Mouse (Mus musculus) midbrain, embryonic 15.5 days (tissue): ENCODE measurements around the gene Ttll11. TPM values are rescaled to one million over a fixed set of nuclear protein-coding genes. Genes with fewer than 3 reads are reported as not detected.

Experiments used
- ATAC-seq: fragments of 200-750 bp; cut with Nextera tagmentation; replicated peaks from 2 replicates; pipeline ENCODE4 v1.8.0; 2017; ENCODE audit warnings: moderate TSS enrichment
- H3K27ac ChIP-seq: fragments of 300-500 bp; sonication (generic); 2 replicates; pipeline ENCODE4 v1.5.1; 2015; ENCODE audit warnings: mild to moderate bottlenecking, inconsistent platforms
- H3K27me3 ChIP-seq: fragments of 300-500 bp; sonication (generic); replicated peaks from 2 replicates; pipeline ENCODE4 v1.6.1; 2015; ENCODE audit warnings: inconsistent platforms
- H3K36me3 ChIP-seq: fragments of 300-500 bp; sonication (generic); replicated peaks from 2 replicates; pipeline ENCODE4 v1.6.1; 2015; ENCODE audit warnings: inconsistent platforms
- H3K4me1 ChIP-seq: fragments of 300-500 bp; sonication (generic); 2 replicates; pipeline ENCODE4 v1.6.1; 2015; ENCODE audit warnings: inconsistent platforms
- H3K4me2 ChIP-seq: fragments of 300-500 bp; sonication (generic); 2 replicates; pipeline ENCODE4 v1.6.1; 2015; ENCODE audit warnings: inconsistent platforms, mild to moderate bottlenecking, moderate library complexity
- H3K4me3 ChIP-seq: fragments of 300-500 bp; sonication (generic); 2 replicates; pipeline ENCODE4 v1.5.1; 2015; ENCODE audit warnings: mild to moderate bottlenecking, inconsistent platforms
- H3K9ac ChIP-seq: fragments of 300-500 bp; sonication (generic); 2 replicates; pipeline ENCODE4 v1.6.1; 2015; ENCODE audit warnings: mild to moderate bottlenecking, inconsistent platforms
- H3K9me3 ChIP-seq: fragments of 300-500 bp; sonication (generic); 2 replicates; pipeline ENCODE4 v1.6.1; 2016; ENCODE audit warnings: inconsistent platforms
- WGBS: fragments of 180-500 bp; shearing (Covaris S2); methylation state at CpG from one replicate; pipeline ENCODE4 v1.1.7; 2015; ENCODE audit warnings: mixed read lengths; 5-methylcytosine and 5-hydroxymethylcytosine counted together
- polyA plus RNA-seq: library from polyadenylated mRNA; unstranded; fragments of >200 nt; fragmentation: Nextera tagmentation; extraction: Ambion mirVana; gene quantifications from 2 replicates; pipeline ENCODE4 v1.2.1, GENCODE M21; 2015

Gene Ttll11
- polyA plus RNA-seq, 1 experiment from 2014 or later = 5.4 TPM

- Histone ChIP-seq H3K27me3 (no peaks in the 10 kb centered on the region), H3K36me3 (no peaks in the 10 kb centered on the region), H3K9ac (no peak overlapping the region), H3K9me3 (no peaks in the 10 kb centered on the region), H3K4me3 (no peak overlapping the region), H3K27ac (no peak overlapping the region), H3K4me2 (no peak overlapping the region), H3K4me1 (no peaks in the 10 kb centered on the region)
- no peak for ATAC-seq
- 88% methylated on average over 6 of the region's 6 CpGs for WGBS
These were observed 14.6 kb upstream of the Ttll11 start for GRCm38 (mm10) chr2:35994303-35994702.

GRCm38 (mm10) chr2:35993481-35993880 is 13.8 kb upstream of the Ttll11 start:
- Histone ChIP-seq H3K9me3 (no peaks in the 10 kb centered on the region), H3K36me3 (no peaks in the 10 kb centered on the region), H3K4me2 (no peak overlapping the region), H3K27ac (no peak overlapping the region), H3K4me1 (no peaks in the 10 kb centered on the region), H3K27me3 (no peaks in the 10 kb centered on the region), H3K4me3 (no peak overlapping the region), H3K9ac (no peak overlapping the region)
- ATAC-seq = no peak
- WGBS = 75% methylated on average over 2 of the region's 2 CpGs

- 81% methylated on average over 3 of the region's 3 CpGs for WGBS
- no peak for ATAC-seq
- Histone ChIP-seq H3K9ac (no peak overlapping the region), H3K27ac (no peak overlapping the region), H3K36me3 (no peaks in the 10 kb centered on the region), H3K4me3 (no peak overlapping the region), H3K4me2 (no peak overlapping the region), H3K27me3 (no peaks in the 10 kb centered on the region), H3K9me3 (no peaks in the 10 kb centered on the region), H3K4me1 (no peaks in the 10 kb centered on the region)
These were observed 12.5 kb upstream of the Ttll11 start for GRCm38 (mm10) chr2:35992259-35992658.

GRCm38 (mm10) chr2:35983869-35984268 is 4.2 kb upstream of the Ttll11 start:
- Histone ChIP-seq H3K27ac (no peak overlapping the region), H3K36me3 (no peaks in the 10 kb centered on the region), H3K4me2 (no peak overlapping the region), H3K4me1 (peaks cover 3% of the 10 kb centered on the region; the same call in 1 of the 2 replicates), H3K27me3 (no peaks in the 10 kb centered on the region), H3K4me3 (no peak overlapping the region), H3K9me3 (no peaks in the 10 kb centered on the region), H3K9ac (no peak overlapping the region)
- 2% methylated on average over 7 of the region's 7 CpGs for WGBS
- ATAC-seq = no peak

GRCm38 (mm10) chr2:35981872-35982271 is 2.2 kb upstream of the Ttll11 start:
- WGBS = 81% methylated on average over 3 of the region's 3 CpGs
- Histone ChIP-seq H3K9ac (no peak overlapping the region), H3K4me2 (no peak overlapping the region), H3K36me3 (no peaks in the 10 kb centered on the region), H3K27me3 (no peaks in the 10 kb centered on the region), H3K4me3 (no peak overlapping the region), H3K9me3 (no peaks in the 10 kb centered on the region), H3K4me1 (peaks cover 22% of the 10 kb centered on the region), H3K27ac (no peak overlapping the region)
- no peak for ATAC-seq

GRCm38 (mm10) chr2:35978941-35979643 is 621 bp downstream of the Ttll11 start:
- H3K4me3 ChIP-seq = peak overlapping the region; percentile 70
- ATAC-seq = peak; percentile 81
- H3K9ac ChIP-seq = peak overlapping the region; percentile 87
- H3K27ac ChIP-seq = peak overlapping the region; percentile 92
- H3K4me1 ChIP-seq = peaks cover 23% of the 10 kb centered on the region
- H3K36me3 ChIP-seq = no peaks in the 10 kb centered on the region
- H3K9me3 ChIP-seq = no peaks in the 10 kb centered on the region
- peak overlapping the region; percentile 95 for H3K4me2 ChIP-seq
- under 1% methylated on average over 73 of the region's 76 CpGs for WGBS
- H3K27me3 ChIP-seq = no peaks in the 10 kb centered on the region

GRCm38 (mm10) chr2:35978276-35978933 is 1.3 kb downstream of the Ttll11 start:
- H3K36me3 ChIP-seq = no peaks in the 10 kb centered on the region
- peak overlapping the region; percentile 87 for H3K9ac ChIP-seq
- H3K9me3 ChIP-seq = no peaks in the 10 kb centered on the region
- no peak overlapping the region for H3K27ac ChIP-seq
- peaks cover 23% of the 10 kb centered on the region for H3K4me1 ChIP-seq
- H3K4me3 ChIP-seq = peak overlapping the region; percentile 70
- H3K27me3 ChIP-seq = no peaks in the 10 kb centered on the region
- peak overlapping the region; percentile 95 for H3K4me2 ChIP-seq
- peak; percentile 12; the same call in 1 of the 2 replicates for ATAC-seq
- WGBS = 23% methylated on average over 15 of the region's 15 CpGs

GRCm38 (mm10) chr2:35977749-35978148 is 2.0 kb downstream of the Ttll11 start:
- H3K4me3 ChIP-seq = no peak overlapping the region
- 89% methylated on average over 3 of the region's 3 CpGs for WGBS

GRCm38 (mm10) chr2:35972259-35973001 is 7.3 kb downstream of the Ttll11 start:
- Histone ChIP-seq H3K27ac (no peak overlapping the region), H3K27me3 (no peaks in the 10 kb centered on the region), H3K9me3 (no peaks in the 10 kb centered on the region), H3K36me3 (no peaks in the 10 kb centered on the region), H3K4me1 (peaks cover 7% of the 10 kb centered on the region; the same call in 1 of the 2 replicates), H3K4me2 (no peak overlapping the region), H3K9ac (no peak overlapping the region), H3K4me3 (no peak overlapping the region)
- ATAC-seq = no peak
- whole genome bisulfite sequencing = 68% methylated on average over 6 of the region's 6 CpGs

More at GRCm38 (mm10) chr2:35977749-35978148, 2.0 kb downstream of the Ttll11 start:
- H3K36me3 ChIP-seq = no peaks in the 10 kb centered on the region
- no peak for ATAC-seq
- H3K27ac ChIP-seq = no peak overlapping the region
- H3K4me2 ChIP-seq = peak overlapping the region; percentile 95
- no peaks in the 10 kb centered on the region for H3K9me3 ChIP-seq
- H3K4me1 ChIP-seq = peaks cover 23% of the 10 kb centered on the region
- H3K9ac ChIP-seq = no peak overlapping the region
- no peaks in the 10 kb centered on the region for H3K27me3 ChIP-seq

GRCm38 (mm10) chr2:35965883-35966513 is 13.7 kb downstream of the Ttll11 start:
- Histone ChIP-seq H3K9me3 (no peaks in the 10 kb centered on the region), H3K9ac (no peak overlapping the region), H3K27ac (no peak overlapping the region), H3K36me3 (no peaks in the 10 kb centered on the region), H3K4me1 (no peaks in the 10 kb centered on the region), H3K4me2 (no peak overlapping the region), H3K27me3 (no peaks in the 10 kb centered on the region), H3K4me3 (no peak overlapping the region)
- 77% methylated on average over 10 of the region's 10 CpGs for WGBS
- no peak for ATAC-seq

GRCm38 (mm10) chr2:35963280-35963679 is 16.4 kb downstream of the Ttll11 start:
- ATAC-seq = no peak

GRCm38 (mm10) chr2:35961593-35962127 is 18.1 kb downstream of the Ttll11 start:
- no peak for ATAC-seq
- WGBS = 86% methylated on average over 3 of the region's 3 CpGs
- H3K4me3 ChIP-seq = no peak overlapping the region
- no peaks in the 10 kb centered on the region for H3K4me1 ChIP-seq
- no peak overlapping the region for H3K27ac ChIP-seq
- no peak overlapping the region for H3K9ac ChIP-seq
- H3K27me3 ChIP-seq = no peaks in the 10 kb centered on the region
- no peaks in the 10 kb centered on the region for H3K36me3 ChIP-seq
- no peaks in the 10 kb centered on the region for H3K9me3 ChIP-seq
- H3K4me2 ChIP-seq = no peak overlapping the region

More at GRCm38 (mm10) chr2:35963280-35963679, 16.4 kb downstream of the Ttll11 start:
- no peak overlapping the region for H3K9ac ChIP-seq
- no peaks in the 10 kb centered on the region for H3K36me3 ChIP-seq
- no peaks in the 10 kb centered on the region for H3K9me3 ChIP-seq
- no peak overlapping the region for H3K4me2 ChIP-seq
- no peaks in the 10 kb centered on the region for H3K27me3 ChIP-seq
- WGBS = 73% methylated on average over 2 of the region's 2 CpGs
- H3K4me1 ChIP-seq = no peaks in the 10 kb centered on the region
- no peak overlapping the region for H3K4me3 ChIP-seq
- no peak overlapping the region for H3K27ac ChIP-seq
